ENCODE assay signal across 8 mouse cellular contexts in the genomic region with DNA sequence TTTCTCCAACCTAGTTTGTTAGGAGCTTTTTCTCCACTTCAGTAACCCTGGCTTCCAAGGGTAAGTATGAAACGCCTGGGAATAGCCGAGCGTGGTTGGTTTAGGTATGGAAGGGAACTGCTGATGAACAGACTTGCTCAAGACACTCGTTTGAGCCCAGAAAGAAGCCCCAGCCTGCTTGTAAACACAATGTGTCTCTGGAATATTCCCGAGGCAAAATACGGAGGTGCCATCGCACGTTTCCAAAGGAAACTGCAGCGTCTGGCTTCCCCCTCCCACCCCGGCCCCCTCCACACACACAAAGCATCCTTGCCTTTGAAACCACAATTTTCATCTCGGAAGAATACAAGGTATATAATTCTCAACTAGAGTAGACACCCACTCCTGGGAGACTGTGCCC. TPM values are rescaled to one million over a fixed set of nuclear protein-coding genes. Genes with fewer than 3 reads are reported as not detected.
A peak's percentile ranks its signal among the peaks of the same experiment; 100 is the strongest.
DNase-seq lines count a peak whose midpoint lies in the region; ATAC-seq and TF ChIP-seq lines count a peak whose summit lies in the region.

No protein-coding gene starts in this region.

- TF ChIP-seq POLR2A in myocyte (IDR thresholded peaks at IDR 0.05; ENCODE audit: insufficient read length, low read depth): no peak

- H3K4me2 ChIP-seq in kidney, embryonic 14.5 days (replicated peaks; ENCODE audit: low read depth, low read length): peak overlapping the region; percentile 100
- peak overlapping the region; percentile 63 for H3K4me2 ChIP-seq in hindbrain, embryonic 16.5 days (ENCODE audit: low read length)
- H3K4me2 ChIP-seq in myocyte (ENCODE audit: low read depth): peak overlapping the region; percentile 97

- H3K4me3 ChIP-seq in kidney, embryonic 14.5 days (ENCODE audit: low read length): peak overlapping the region; percentile 69
- peak overlapping the region; percentile 93 for H3K4me3 ChIP-seq in hindbrain, embryonic 16.5 days (ENCODE audit: low read length)
- H3K4me3 ChIP-seq in myocyte: peak overlapping the region; percentile 90

- H3ac ChIP-seq in myocyte (ENCODE audit: control insufficient read depth, insufficient read length): peak overlapping the region; percentile 49

- no peak overlapping the region for H3K9ac ChIP-seq in kidney, embryonic 14.5 days (ENCODE audit: low read depth, low read length)
- peak overlapping the region; percentile 93 for H3K9ac ChIP-seq in hindbrain, embryonic 16.5 days (ENCODE audit: low read depth, low read length)

- no peaks in the 10 kb centered on the region for H3K36me3 ChIP-seq in kidney, embryonic 14.5 days (ENCODE audit: control insufficient read depth, insufficient read depth, low read length)
- no peaks in the 10 kb centered on the region for H3K36me3 ChIP-seq in hindbrain, embryonic 16.5 days (ENCODE audit: control insufficient read depth, insufficient read depth, low read length)
- H3K36me3 ChIP-seq in myocyte (ENCODE audit: control insufficient read depth, insufficient read depth): no peaks in the 10 kb centered on the region

- no peak for ATAC-seq in kidney, embryonic 14.5 days (ENCODE audit: low FRiP score, low TSS enrichment)
- no peak for ATAC-seq in hindbrain, embryonic 16.5 days

- no peak overlapping the region for H3K27ac ChIP-seq in kidney, embryonic 14.5 days (ENCODE audit: low read depth, low read length)
- H3K27ac ChIP-seq in hindbrain, embryonic 16.5 days (ENCODE audit: low read depth, low read length): peak overlapping the region; percentile 88

- 9% methylated on average over 11 of the region's 11 CpGs for whole genome bisulfite sequencing in kidney, embryonic 14.5 days
- 4% methylated on average over 11 of the region's 11 CpGs for WGBS in hindbrain, embryonic 16.5 days

- H3K27me3 ChIP-seq in kidney, embryonic 14.5 days (ENCODE audit: control insufficient read depth, insufficient read depth, low read length): peaks cover 34% of the 10 kb centered on the region
- no peaks in the 10 kb centered on the region for H3K27me3 ChIP-seq in hindbrain, embryonic 16.5 days (replicated peaks; ENCODE audit: control insufficient read depth, insufficient read depth, low read length)
- H3K27me3 ChIP-seq in myocyte (ENCODE audit: control insufficient read depth, insufficient read depth, insufficient read length): no peaks in the 10 kb centered on the region

- H3K9me3 ChIP-seq in kidney, embryonic 14.5 days (ENCODE audit: control insufficient read depth, low read length): no peaks in the 10 kb centered on the region
- no peaks in the 10 kb centered on the region for H3K9me3 ChIP-seq in hindbrain, embryonic 16.5 days (ENCODE audit: control insufficient read depth, low read length)

- peaks cover 59% of the 10 kb centered on the region for H3K79me2 ChIP-seq in myocyte (ENCODE audit: control insufficient read depth, insufficient read depth)

- peaks cover 17% of the 10 kb centered on the region; the same call in 1 of the 2 replicates for H3K4me1 ChIP-seq in kidney, embryonic 14.5 days (ENCODE audit: control insufficient read depth, insufficient read depth, low read length)
- H3K4me1 ChIP-seq in hindbrain, embryonic 16.5 days (ENCODE audit: control insufficient read depth, insufficient read depth, low read depth, low read length): peaks cover 38% of the 10 kb centered on the region

- no peak for DNase-seq in kidney, adult 9 months
- DNase-seq in embryo, embryonic 9.5 days (ENCODE audit: extremely low spot score): peak; percentile 9
- DNase-seq in T-cell, adult 2 months (ENCODE audit: low spot score): no peak
- no peak for DNase-seq in urinary bladder, postnatal 36 days (ENCODE audit: low spot score in 2 of 2)
- DNase-seq in B cell, adult 2 months: no peak

TF ChIP-seq in myocyte, 11 proteins besides CTCF, POLR2A, EP300 and RAD21:
- TF ChIP-seq REST (IDR thresholded peaks at IDR 0.05; ENCODE audit: insufficient read depth, insufficient read length) (no peak), TCF3 (IDR thresholded peaks at IDR 0.05; ENCODE audit: insufficient read length, low read depth) (no peak), MYOG (IDR thresholded peaks at IDR 0.05; ENCODE audit: control insufficient read depth in 1 of 3, insufficient read depth in 1 of 3, insufficient read length in 2 of 3, low read depth in 2 of 3) (no peak), SRF (IDR thresholded peaks at IDR 0.05; ENCODE audit: control insufficient read depth, insufficient read length, low read depth) (no peak), POLR2AphosphoS2 (IDR thresholded peaks at IDR 0.05; ENCODE audit: insufficient read length, low read depth) (no peak), TCF12 (IDR thresholded peaks at IDR 0.05; ENCODE audit: insufficient read depth, poor library complexity, severe bottlenecking) (no peak), MYOD1 (IDR thresholded peaks at IDR 0.05; ENCODE audit: control insufficient read depth in 1 of 3, insufficient read length in 2 of 3, low read depth in 2 of 3) (no peak), CEBPB (IDR thresholded peaks at IDR 0.05; ENCODE audit: insufficient read depth, poor library complexity, severe bottlenecking) (no peak), E2F4 (IDR thresholded peaks at IDR 0.05; ENCODE audit: insufficient read depth) (no peak), MAX (IDR thresholded peaks at IDR 0.05; ENCODE audit: low read depth) (no peak), USF1 (IDR thresholded peaks at IDR 0.05; ENCODE audit: low read depth) (no peak)

RNA-seq across cellular contexts. Expression of gene Gfod1, which starts 1.7 kb away (rescaled TPM):
- polyA plus RNA-seq in kidney, embryonic 14.5 days (2014; fragmentation: Nextera tagmentation; extraction: Ambion mirVana): 0.41 and 0.56 TPM in 2 replicates
- polyA plus RNA-seq in hindbrain, embryonic 16.5 days (2015; fragmentation: Nextera tagmentation; extraction: Ambion mirVana): 2.2 and 2.4 TPM in 2 replicates
- 6.5 TPM for polyA plus RNA-seq in myocyte (2012; fragmentation: generic; extraction: Trizol)
